Mouse (Mus musculus): ENCODE measurements at regions not wholly inside any gene's neighbourhood (a gene's known extent, or its start where the extent isn't known, plus 50 kb on each side); places are given as distances from the start of the nearest gene placed in this dataset.

DNA sequence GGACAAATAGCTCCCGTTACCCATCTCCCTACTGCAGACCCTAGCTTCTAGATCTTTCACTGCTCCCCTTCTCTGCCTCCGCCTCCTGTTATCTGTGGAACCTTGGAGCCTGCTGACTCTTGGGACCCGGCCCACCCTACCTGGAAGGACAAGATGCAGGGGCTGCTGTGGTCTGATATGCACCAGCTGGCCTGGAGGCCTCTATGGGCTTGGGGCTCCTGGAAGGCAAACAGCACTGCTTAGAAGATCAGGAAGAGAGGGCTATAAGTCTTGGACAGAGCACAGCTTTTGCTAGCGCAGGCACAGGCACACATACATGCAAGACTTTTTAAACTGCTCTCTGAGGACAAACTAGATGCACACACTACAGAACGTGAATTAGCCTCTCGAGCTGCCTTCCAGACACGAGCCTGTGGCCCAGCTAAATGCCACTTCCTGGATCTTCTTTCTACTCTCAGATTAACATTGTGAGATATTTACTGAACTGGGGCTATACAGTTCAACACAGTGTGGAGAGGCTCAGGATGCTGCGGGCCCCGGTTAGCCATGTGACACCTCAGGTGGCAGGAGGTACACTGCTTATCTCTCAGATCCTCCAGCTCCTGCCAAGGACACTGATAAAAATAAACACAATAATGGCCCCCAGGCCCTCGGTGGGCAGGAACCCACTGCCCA, 54.2 kb upstream of the Larp1 start:
- TF ChIP-seq CTCF (IDR thresholded peaks at IDR 0.05; ENCODE audit: borderline replicate concordance, insufficient read depth, low read depth, low read length) (no peak), POLR2A (IDR thresholded peaks at IDR 0.05; ENCODE audit: borderline replicate concordance, insufficient read depth, low read length) (no peak)

Data from cerebellum, adult 2 months (tissue).